7 mouse cellular contexts compared by ENCODE assay signal in genomic region chr6:91115863-91116243, GRCm38 (mm10). TPM values are rescaled to one million over a fixed set of nuclear protein-coding genes. Genes with fewer than 3 reads are reported as not detected.
DNase-seq lines count a peak whose midpoint lies in the region; ATAC-seq and TF ChIP-seq lines count a peak whose summit lies in the region.

No protein-coding gene starts in this region.

- H3K4me1 ChIP-seq in ES-Bruce4 (ENCODE audit: control insufficient read depth, insufficient read depth, low read length), result peaks cover 2% of the 10 kb centered on the region
- peaks cover 12% of the 10 kb centered on the region for H3K4me1 ChIP-seq in lung, embryonic 16.5 days (replicated peaks; ENCODE audit: control insufficient read depth, insufficient read depth, low read length)

- H3K27ac ChIP-seq in ES-Bruce4 (ENCODE audit: insufficient read depth, low read length), result no peak overlapping the region
- peak overlapping the region; percentile 76 for H3K27ac ChIP-seq in lung, embryonic 16.5 days (ENCODE audit: low read length)

- DNase-seq in CD4-positive helper T cell, adult 2 months (ENCODE audit: low read depth, low spot score), result peak; percentile 31
- peak; percentile 32 for DNase-seq in splenic B cell, adult 2 months (ENCODE audit: low read depth, low spot score)
- no peak for DNase-seq in layer of hippocampus, postnatal 36 days
- DNase-seq in gastrocnemius, adult 18-20 months (ENCODE audit: low spot score), result no peak

- no peak for TF ChIP-seq CTCF in ES-Bruce4 (IDR thresholded peaks at IDR 0.05; ENCODE audit: low read depth, low read length)

- H3K27me3 ChIP-seq in ES-Bruce4 (ENCODE audit: control insufficient read depth, insufficient read depth, low read length, poor library complexity, severe bottlenecking), result no peaks in the 10 kb centered on the region
- H3K27me3 ChIP-seq in lung, embryonic 16.5 days (ENCODE audit: control insufficient read depth, insufficient read depth, low read depth, low read length), result no peaks in the 10 kb centered on the region; the same call in 1 of the 2 replicates
- H3K27me3 ChIP-seq in splenic B cell, adult 2 months (ENCODE audit: control insufficient read depth, insufficient read depth, low read length, poor library complexity, severe bottlenecking), result no peaks in the 10 kb centered on the region

- peak overlapping the region; percentile 85 for H3K9ac ChIP-seq in ES-Bruce4 (ENCODE audit: low read depth, poor library complexity, severe bottlenecking)
- H3K9ac ChIP-seq in lung, embryonic 16.5 days (ENCODE audit: low read length), result peak overlapping the region; percentile 78

- no peak for TF ChIP-seq POLR2A in ES-Bruce4 (IDR thresholded peaks at IDR 0.05; ENCODE audit: insufficient read depth, low read length)

- H3K36me3 ChIP-seq in ES-Bruce4 (ENCODE audit: control insufficient read depth, insufficient read depth, low read length, poor library complexity, severe bottlenecking), result no peaks in the 10 kb centered on the region
- no peaks in the 10 kb centered on the region for H3K36me3 ChIP-seq in lung, embryonic 16.5 days (ENCODE audit: control insufficient read depth, insufficient read depth, low read length)
- H3K36me3 ChIP-seq in splenic B cell, adult 2 months (ENCODE audit: control insufficient read depth, insufficient read depth, low read length, poor library complexity, severe bottlenecking), result no peaks in the 10 kb centered on the region

- H3K4me2 ChIP-seq in lung, embryonic 16.5 days (ENCODE audit: low read depth, low read length), result peak overlapping the region; percentile 99

- peak overlapping the region; percentile 75 for H3K4me3 ChIP-seq in ES-Bruce4 (ENCODE audit: low read depth, low read length)
- peak overlapping the region; percentile 73 for H3K4me3 ChIP-seq in lung, embryonic 16.5 days (ENCODE audit: low read length)

- no peaks in the 10 kb centered on the region for H3K9me3 ChIP-seq in ES-Bruce4 (replicated peaks; ENCODE audit: control insufficient read depth, insufficient read depth, low read length, poor library complexity, severe bottlenecking)
- H3K9me3 ChIP-seq in lung, embryonic 16.5 days (ENCODE audit: control insufficient read depth, low read length), result no peaks in the 10 kb centered on the region

- TF ChIP-seq EP300 in ES-Bruce4 (IDR thresholded peaks at IDR 0.05; ENCODE audit: insufficient read depth, low read depth, low read length), result no peak

- WGBS in lung, embryonic 16.5 days, result 20% methylated on average over 4 of the region's 4 CpGs

- ATAC-seq in granulocyte monocyte progenitor cell, adult 5-6 weeks (replicated peaks; ENCODE audit: poor library complexity, severe bottlenecking), result 0 out of 2 replicates have a peak, but pooled peaks have one; percentile 18
- ATAC-seq in lung, embryonic 16.5 days (ENCODE audit: low read depth), result no peak

RNA-seq across cellular contexts. Expression of gene Nup210, which starts 0.8 kb away (rescaled TPM):
- polyA plus RNA-seq in ES-Bruce4 (2011; ENCODE audit: insufficient read depth, insufficient read length, low read depth, missing spikeins), result 36.3 and 46.8 TPM in 2 replicates
- total RNA-seq in granulocyte monocyte progenitor cell, adult 5-6 weeks (2014; fragmentation: Nextera tagmentation), result 209 and 244 TPM in 2 replicates
- total RNA-seq in granulocyte monocyte progenitor cell, adult 5-6 weeks (2017), result 201 and 270 TPM in 2 replicates
- polyA plus RNA-seq in lung, embryonic 16.5 days (2015; fragmentation: Nextera tagmentation; extraction: Ambion mirVana), result 27.8 and 29.0 TPM in 2 replicates
- 10 to 100 TPM; 19.1 to 24.7 TPM for total RNA-seq in layer of hippocampus, postnatal 36 days (2021)
- 10 to 100 TPM; 18.4 to 22.1 TPM for total RNA-seq in gastrocnemius, adult 18-20 months (2021)

RNA-seq across cellular contexts. Expression of gene Hdac11, which starts 40.6 kb away (rescaled TPM):
- polyA plus RNA-seq in ES-Bruce4 (2011; ENCODE audit: insufficient read depth, insufficient read length, low read depth, missing spikeins), result 6.1 and 7.1 TPM in 2 replicates
- total RNA-seq in granulocyte monocyte progenitor cell, adult 5-6 weeks (2014; fragmentation: Nextera tagmentation), result 0.32 and 2.5 TPM in 2 replicates
- total RNA-seq in granulocyte monocyte progenitor cell, adult 5-6 weeks (2017), result 0.43 and 1.5 TPM in 2 replicates
- polyA plus RNA-seq in lung, embryonic 16.5 days (2015; fragmentation: Nextera tagmentation; extraction: Ambion mirVana), result 6.4 and 7.7 TPM in 2 replicates
- 100 to 1,000 TPM; 143 to 159 TPM for total RNA-seq in layer of hippocampus, postnatal 36 days (2021)
- total RNA-seq in gastrocnemius, adult 18-20 months (2021), result 1 to 10 TPM; 6.7 to 7.2 TPM

Comparison
In these comparisons a context has a peak if more than half of its experiments do, and no peak if none do; other contexts are left out.
1. DNase-seq: peak in CD4-positive helper T cell, adult 2 months (single experiment) and splenic B cell, adult 2 months (single experiment); none in layer of hippocampus, postnatal 36 days (0 of 2) and gastrocnemius, adult 18-20 months (single experiment).
2. RNA of gene Nup210, which starts 0.8 kb away (total RNA-seq): 201 to 270 TPM in granulocyte monocyte progenitor cell, adult 5-6 weeks; 19.1 to 24.7 TPM in layer of hippocampus, postnatal 36 days and 18.4 to 22.1 TPM in gastrocnemius, adult 18-20 months; every median in the first group is over 4 times any median in the second.
3. RNA of gene Hdac11, which starts 40.6 kb away (total RNA-seq): 143 to 159 TPM in layer of hippocampus, postnatal 36 days; 6.7 to 7.2 TPM in gastrocnemius, adult 18-20 months and 0.32 to 2.5 TPM in granulocyte monocyte progenitor cell, adult 5-6 weeks; every median in the first group is over 10 times any median in the second.